Mouse (Mus musculus): ENCODE results near the gene Trio. TPM values are rescaled to one million over a fixed set of nuclear protein-coding genes. Genes with fewer than 3 reads are reported as not detected.

Gene Trio
- polyA plus RNA-seq, 1 experiment from 2014 or later = 103 TPM

DNA sequence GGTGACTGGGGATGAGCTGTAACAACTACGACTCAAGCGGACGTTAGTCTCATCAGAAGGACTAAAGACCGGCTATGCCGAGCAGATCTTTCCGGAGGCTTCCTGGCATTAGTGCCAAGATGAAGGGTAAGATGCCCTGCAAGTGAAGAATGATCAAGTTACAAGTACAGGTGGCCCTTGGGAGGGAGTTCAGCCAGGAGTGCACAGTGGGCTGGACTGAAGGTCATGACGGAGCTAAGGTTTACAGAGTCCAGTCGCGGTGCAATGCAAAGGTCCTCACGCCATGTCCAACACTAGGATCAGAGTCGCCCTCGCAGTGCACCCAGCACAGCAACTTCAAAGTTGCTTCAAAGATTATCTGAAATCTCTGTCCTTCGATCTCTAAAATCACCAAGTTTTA, 45.2 kb downstream of the Trio start:
- ChIA-PET POLR2A (no interaction called here), CTCF (interaction anchor here (1.2 to 1.7 kb wide), 3 partner anchors 11 to 33 kb away, joined by 3 to 6 read pairs (median 4); no protein-coding TSS in a partner anchor)
- in situ Hi-C loops (cut with MboI; ENCODE audit: low pct_unique_long_range_greater_than_20kb) = no loop called here
- DNase-seq (ENCODE audit: low read depth, low spot score) (no peak), ATAC-seq (no peak)
- no peak for TF ChIP-seq CTCF (IDR thresholded peaks at IDR 0.05)
- H3K27me3 ChIP-seq = no peaks in the 10 kb centered on the region

DNA sequence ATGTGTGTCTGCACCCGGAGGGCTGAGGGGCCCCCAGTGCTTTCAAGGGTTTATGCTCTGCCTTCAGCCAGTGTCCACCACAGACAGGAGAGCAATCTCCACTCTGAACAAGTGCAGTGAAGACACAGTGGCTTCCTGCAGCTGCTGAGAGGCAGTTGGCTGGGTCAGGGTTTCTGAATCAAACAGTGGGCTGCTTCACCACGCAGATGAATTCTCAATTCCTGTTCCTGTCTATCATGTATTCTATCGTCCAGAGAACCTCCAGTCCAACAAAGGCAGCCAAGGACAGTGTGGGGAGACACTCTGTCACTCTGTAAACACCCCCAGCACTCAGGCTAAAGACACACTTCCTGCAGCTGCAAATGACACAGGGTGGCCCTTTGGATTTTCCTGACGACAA, 48.7 kb downstream of the Trio start:
- ChIA-PET CTCF (no interaction called here), POLR2A (interaction anchor here (1.3 kb wide), 1 partner anchor 29 kb away, joined by 3 read pairs; no protein-coding TSS in a partner anchor)
- DNase-seq (ENCODE audit: low read depth, low spot score) (no peak), ATAC-seq (no peak)
- in situ Hi-C loops (cut with MboI; ENCODE audit: low pct_unique_long_range_greater_than_20kb) = no loop called here
- no peak for TF ChIP-seq CTCF (IDR thresholded peaks at IDR 0.05)
- no peaks in the 10 kb centered on the region for H3K27me3 ChIP-seq

DNA sequence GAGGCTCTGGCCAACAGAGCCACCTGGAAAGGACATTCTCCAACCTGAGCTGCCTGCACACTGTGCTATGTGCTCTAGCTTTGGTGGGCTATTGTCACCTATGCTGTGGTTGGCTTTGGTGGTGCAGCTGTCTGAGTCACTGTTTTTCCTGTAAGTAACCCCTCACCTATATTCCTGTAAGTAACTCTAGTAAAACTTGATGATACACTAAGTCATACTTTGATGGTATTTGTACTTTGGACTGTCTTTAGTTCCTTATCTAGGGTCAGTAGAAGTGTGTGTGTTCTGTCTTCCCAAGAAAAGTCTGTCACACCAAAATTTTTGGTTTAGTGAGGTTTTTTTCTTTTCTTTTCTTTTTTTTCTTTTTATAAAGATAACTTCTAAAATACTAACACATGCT, 49.3 kb downstream of the Trio start:
- ChIA-PET POLR2A (interaction anchor here (1.3 kb wide), 1 partner anchor 28 kb away, joined by 3 read pairs; no protein-coding TSS in a partner anchor), CTCF (interaction anchor here (1.6 kb wide), 1 partner anchor 30 kb away, joined by 3 read pairs; no protein-coding TSS in a partner anchor)
- in situ Hi-C loops (cut with MboI; ENCODE audit: low pct_unique_long_range_greater_than_20kb) = no loop called here
- TF ChIP-seq CTCF (IDR thresholded peaks at IDR 0.05) = no peak
- ATAC-seq (no peak), DNase-seq (ENCODE audit: low read depth, low spot score) (no peak)
- H3K27me3 ChIP-seq = no peaks in the 10 kb centered on the region

DNA sequence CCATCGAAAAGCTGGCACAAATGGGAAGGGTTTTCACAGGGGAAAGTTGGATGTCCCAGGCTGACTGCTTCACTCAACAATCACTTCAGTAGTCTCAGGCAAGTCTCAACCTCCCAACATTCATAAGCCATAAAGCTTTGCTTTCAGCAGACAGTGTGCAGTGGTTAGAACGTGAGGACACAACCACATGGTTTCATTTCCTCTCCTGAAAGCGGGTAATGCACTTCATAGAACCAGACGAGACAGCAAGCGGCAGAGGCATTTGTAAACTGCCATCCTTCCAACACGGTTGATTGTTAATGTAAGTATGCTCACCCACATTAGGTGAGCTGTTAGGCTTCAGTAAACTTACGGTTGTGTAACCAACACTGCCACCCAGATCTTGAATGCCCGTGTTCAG, 51.0 kb downstream of the Trio start:
- ChIA-PET CTCF (interaction anchor here (1.0 to 1.6 kb wide), 6 partner anchors 11 to 55 kb away, joined by 3 to 8 read pairs (median 4); no protein-coding TSS in a partner anchor), POLR2A (interaction anchor here (1.8 kb wide), 1 partner anchor 11 kb away, joined by 4 read pairs; no protein-coding TSS in a partner anchor)
- TF ChIP-seq CTCF (IDR thresholded peaks at IDR 0.05) = no peak
- DNase-seq (ENCODE audit: low read depth, low spot score) (no peak), ATAC-seq (peak; percentile 17)
- H3K27me3 ChIP-seq = no peaks in the 10 kb centered on the region
- in situ Hi-C loops (cut with MboI; ENCODE audit: low pct_unique_long_range_greater_than_20kb) = no loop called here

DNA sequence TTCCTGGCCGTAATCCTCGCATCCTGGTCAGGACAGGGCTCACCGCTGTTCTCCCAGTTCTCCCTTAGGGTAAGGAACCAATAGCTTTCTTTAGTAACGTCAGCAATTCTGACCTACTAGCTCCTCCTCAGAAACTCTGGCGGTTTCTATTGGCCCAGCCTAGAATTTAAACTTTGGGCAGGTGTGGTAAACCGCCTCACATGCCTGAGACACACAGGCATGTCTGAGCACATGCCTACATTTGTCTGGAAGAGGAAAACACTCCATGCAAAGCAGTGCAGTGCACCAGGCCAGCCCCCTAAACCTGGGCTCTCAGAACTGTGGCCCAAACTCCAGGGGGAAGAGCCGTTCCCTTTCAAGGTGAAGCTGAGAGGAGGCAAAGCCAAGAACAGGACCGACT, 57.5 kb downstream of the Trio start:
- DNase-seq (ENCODE audit: low read depth, low spot score) = no peak
- no peak for ATAC-seq
- CTCF ChIA-PET = interaction anchor here (1.5 kb wide), 1 partner anchor 10 kb away, joined by 5 read pairs; no protein-coding TSS in a partner anchor
- POLR2A ChIA-PET = no interaction called here
- in situ Hi-C loops (cut with MboI; ENCODE audit: low pct_unique_long_range_greater_than_20kb) = no loop called here
- TF ChIP-seq CTCF (IDR thresholded peaks at IDR 0.05) = no peak
- H3K27me3 ChIP-seq = no peaks in the 10 kb centered on the region

DNA sequence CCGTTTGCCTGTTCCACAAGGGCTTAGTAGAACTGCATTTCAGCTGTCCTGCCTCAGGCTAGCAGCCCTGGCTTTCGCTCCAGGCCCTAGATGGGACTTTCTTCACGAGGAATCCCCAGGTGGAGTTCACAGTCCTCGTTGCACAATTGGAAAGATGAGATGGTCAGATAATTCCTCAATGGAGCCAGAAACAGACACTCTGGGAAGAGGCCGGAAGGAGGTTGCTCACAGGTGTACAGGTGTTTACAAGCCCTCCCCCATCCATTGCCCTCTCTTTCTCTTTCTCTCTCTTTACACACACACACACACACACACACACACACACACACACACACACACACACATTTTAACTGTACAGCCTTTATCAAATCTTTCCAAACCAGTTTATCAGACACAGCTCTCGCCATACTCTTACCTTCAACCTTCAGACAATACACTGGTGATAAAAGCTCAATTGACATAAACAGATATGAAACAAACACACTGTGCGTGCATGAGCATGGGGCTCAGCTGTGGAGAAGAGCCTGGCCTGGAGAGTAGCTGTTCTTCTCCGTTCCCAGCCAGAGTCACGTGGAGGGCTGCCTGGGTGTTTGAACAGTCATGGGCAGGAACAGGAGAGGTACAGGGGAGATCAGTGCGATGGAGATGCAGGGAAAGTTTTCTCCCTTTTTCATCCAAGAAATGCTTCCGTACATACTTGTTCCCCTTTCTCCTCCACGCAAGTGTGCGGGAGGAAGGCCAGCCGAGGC, 58.3 kb downstream of the Trio start:
- ATAC-seq (no peak), DNase-seq (ENCODE audit: low read depth, low spot score) (no peak)
- in situ Hi-C loops (cut with MboI; ENCODE audit: low pct_unique_long_range_greater_than_20kb) = no loop called here
- no peaks in the 10 kb centered on the region for H3K27me3 ChIP-seq
- ChIA-PET CTCF (interaction anchor here (1.5 kb wide), 1 partner anchor 11 kb away, joined by 5 read pairs; no protein-coding TSS in a partner anchor), POLR2A (interaction anchor here (1.0 kb wide), 1 partner anchor 20 kb away, joined by 3 read pairs; no protein-coding TSS in a partner anchor)
- TF ChIP-seq CTCF (IDR thresholded peaks at IDR 0.05) = no peak

DNA sequence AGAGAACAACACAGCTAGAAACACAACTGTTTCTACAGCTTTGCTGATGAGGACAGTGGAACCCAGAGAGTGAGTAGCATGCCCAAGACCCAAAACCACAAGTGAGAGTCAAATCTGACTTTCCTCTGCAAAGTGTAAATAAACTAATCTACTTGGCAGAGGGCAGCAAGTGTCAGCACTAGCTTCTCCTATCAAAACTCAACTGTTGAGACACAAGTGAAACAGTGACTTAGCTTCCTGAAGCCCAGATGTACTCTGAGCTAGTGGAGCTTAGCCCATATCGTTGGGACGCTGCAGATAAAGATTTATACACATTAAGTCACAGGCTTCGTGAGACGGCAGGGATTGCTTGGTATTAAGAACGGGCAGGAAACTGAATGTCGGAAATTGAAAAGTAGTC, 60.8 kb downstream of the Trio start:
- in situ Hi-C loops (cut with MboI; ENCODE audit: low pct_unique_long_range_greater_than_20kb) = no loop called here
- no peaks in the 10 kb centered on the region for H3K27me3 ChIP-seq
- ATAC-seq (no peak), DNase-seq (ENCODE audit: low read depth, low spot score) (no peak)
- no peak for TF ChIP-seq CTCF (IDR thresholded peaks at IDR 0.05)
- ChIA-PET POLR2A (interaction anchor here (0.6 to 1.5 kb wide), 4 partner anchors 10 to 981 kb away, joined by 3 to 9 read pairs (median 4); no protein-coding TSS in a partner anchor), CTCF (no interaction called here)

DNA sequence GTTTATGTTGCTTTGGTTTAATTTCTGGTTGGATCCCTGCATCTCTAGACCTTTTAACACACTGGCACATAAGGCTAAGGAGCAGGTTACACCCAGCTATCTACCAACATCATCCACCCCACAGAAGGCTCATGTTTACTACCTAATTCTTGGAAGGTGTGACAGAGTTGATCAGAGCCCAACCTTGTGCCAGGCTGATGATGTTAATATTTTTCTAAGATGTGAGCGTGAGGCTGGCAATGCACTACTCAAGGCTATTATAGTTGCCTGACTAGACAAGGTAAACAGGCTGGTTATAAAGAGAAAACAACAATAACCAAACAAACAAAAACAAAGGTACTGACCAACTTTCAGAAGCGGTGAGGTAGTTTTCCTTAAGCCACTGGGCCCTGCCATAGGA, 62.1 kb downstream of the Trio start:
- in situ Hi-C loops (cut with MboI; ENCODE audit: low pct_unique_long_range_greater_than_20kb) = no loop called here
- H3K27me3 ChIP-seq = no peaks in the 10 kb centered on the region
- TF ChIP-seq CTCF (IDR thresholded peaks at IDR 0.05) = no peak
- ChIA-PET POLR2A (interaction anchor here (1.5 kb wide), 1 partner anchor 11 kb away, joined by 4 read pairs; no protein-coding TSS in a partner anchor), CTCF (interaction anchor here (1.0 to 1.3 kb wide), 4 partner anchors 8 to 217 kb away, joined by 3 to 4 read pairs (median 3); no protein-coding TSS in a partner anchor)
- ATAC-seq (peak; percentile 38), DNase-seq (ENCODE audit: low read depth, low spot score) (no peak)

DNA sequence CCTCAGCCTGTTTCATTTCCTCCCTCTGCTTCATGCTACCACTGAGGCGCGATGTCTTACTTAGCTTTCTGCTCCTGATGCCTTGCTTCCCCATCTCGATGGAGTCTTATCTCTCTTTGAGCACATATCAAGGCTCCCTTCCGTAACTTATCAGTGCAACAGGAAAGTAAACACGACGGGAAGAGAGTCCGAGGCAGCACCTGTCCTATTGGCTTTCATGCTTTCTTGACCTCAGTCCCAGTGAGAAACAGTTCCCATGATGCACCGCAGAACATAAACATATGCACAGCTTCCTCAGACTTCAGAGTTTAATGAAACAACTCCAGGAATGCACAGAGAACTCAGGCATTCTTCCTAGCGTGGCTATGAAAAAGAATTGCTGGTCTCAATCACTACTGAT, 65.0 kb downstream of the Trio start:
- CTCF ChIA-PET = interaction anchor here (1.1 kb wide), 2 partner anchors 9 to 14 kb away, joined by 3 read pairs; no protein-coding TSS in a partner anchor
- ATAC-seq (no peak), DNase-seq (ENCODE audit: low read depth, low spot score) (no peak)
- POLR2A ChIA-PET = no interaction called here
- in situ Hi-C loops (cut with MboI; ENCODE audit: low pct_unique_long_range_greater_than_20kb) = no loop called here
- H3K27me3 ChIP-seq = no peaks in the 10 kb centered on the region
- no peak for TF ChIP-seq CTCF (IDR thresholded peaks at IDR 0.05)

DNA sequence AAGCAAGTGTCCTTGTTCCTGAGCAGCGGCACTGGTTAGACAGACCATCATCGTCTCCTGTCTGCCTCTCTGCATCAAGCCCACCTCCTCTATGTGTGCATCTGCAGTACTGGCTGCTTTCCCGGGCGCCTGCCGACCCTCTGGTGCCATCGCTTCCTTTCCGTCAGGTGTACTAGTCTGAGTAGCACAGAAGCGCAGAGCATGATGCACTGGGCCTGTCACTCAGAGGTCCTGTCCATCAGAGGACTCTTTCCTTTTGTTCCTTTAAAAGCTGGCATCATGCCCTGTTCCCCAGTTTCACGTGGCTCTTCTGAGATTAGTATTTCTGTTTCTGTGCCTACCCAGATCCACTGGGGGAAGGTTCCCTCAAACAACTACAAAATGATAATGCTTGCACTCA, 67.8 kb downstream of the Trio start:
- in situ Hi-C loops (cut with MboI; ENCODE audit: low pct_unique_long_range_greater_than_20kb) = no loop called here
- ChIA-PET POLR2A (no interaction called here), CTCF (no interaction called here)
- ATAC-seq (no peak), DNase-seq (ENCODE audit: low read depth, low spot score) (no peak)
- TF ChIP-seq CTCF (IDR thresholded peaks at IDR 0.05) = no peak
- H3K27me3 ChIP-seq = no peaks in the 10 kb centered on the region

DNA sequence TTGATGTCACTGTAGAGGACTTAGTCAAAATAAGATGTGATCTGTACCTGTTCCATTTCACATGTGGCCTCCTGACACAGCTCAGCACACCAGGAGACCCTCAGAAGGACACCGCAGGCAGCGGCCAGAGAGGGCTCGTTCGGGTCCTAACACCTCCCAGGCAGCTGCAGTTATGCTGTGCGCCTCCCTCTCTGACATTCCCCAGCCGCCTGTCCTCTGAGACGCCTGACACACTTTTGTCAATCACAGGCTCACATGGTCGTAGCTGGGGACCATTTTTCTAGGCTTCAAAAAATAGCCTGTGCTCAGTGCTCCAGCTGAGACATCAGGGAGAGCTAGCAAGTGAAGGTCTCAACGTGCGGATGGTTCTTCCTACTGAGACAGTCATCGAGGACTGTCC, 70.0 kb downstream of the Trio start:
- ChIA-PET CTCF (interaction anchor here (0.9 to 1.3 kb wide), 2 partner anchors 8 to 9 kb away, joined by 3 read pairs; no protein-coding TSS in a partner anchor), POLR2A (interaction anchor here (0.6 kb wide), 1 partner anchor 25 kb away, joined by 3 read pairs; no protein-coding TSS in a partner anchor)
- in situ Hi-C loops (cut with MboI; ENCODE audit: low pct_unique_long_range_greater_than_20kb) = no loop called here
- TF ChIP-seq CTCF (IDR thresholded peaks at IDR 0.05) = no peak
- DNase-seq (ENCODE audit: low read depth, low spot score) = no peak
- peak; percentile 2 for ATAC-seq
- no peaks in the 10 kb centered on the region for H3K27me3 ChIP-seq
